Mouse (Mus musculus) forebrain, embryonic 13.5 days (tissue): ENCODE data around the gene Nr2e1. TPM values are rescaled to one million over a fixed set of nuclear protein-coding genes. Genes with fewer than 3 reads are reported as not detected.

ENCODE experiments used
- ATAC-seq: fragments of 200-750 bp; cut with Nextera tagmentation; 2 replicates; pipeline ENCODE4 v1.8.0; 2017
- H3K27ac ChIP-seq: fragments of 300-500 bp; sonication (generic); 2 replicates; pipeline ENCODE4 v1.5.1; 2015; ENCODE audit warnings: inconsistent platforms, mild to moderate bottlenecking, moderate library complexity
- H3K27me3 ChIP-seq: fragments of 300-500 bp; sonication (generic); 2 replicates; pipeline ENCODE4 v1.6.1; 2015; ENCODE audit warnings: mild to moderate bottlenecking, inconsistent platforms
- H3K36me3 ChIP-seq: fragments of 300-500 bp; sonication (generic); 2 replicates; pipeline ENCODE4 v1.6.1; 2015; ENCODE audit warnings: mild to moderate bottlenecking, inconsistent platforms; ENCODE audit not compliant: poor library complexity, severe bottlenecking
- H3K4me1 ChIP-seq: fragments of 300-500 bp; sonication (generic); 2 replicates; pipeline ENCODE4 v1.6.1; 2015; ENCODE audit warnings: inconsistent platforms
- H3K4me2 ChIP-seq: fragments of 300-500 bp; sonication (generic); 2 replicates; pipeline ENCODE4 v1.6.1; 2015; ENCODE audit warnings: inconsistent platforms, mild to moderate bottlenecking, moderate library complexity
- H3K4me3 ChIP-seq: fragments of 300-500 bp; sonication (generic); 2 replicates; pipeline ENCODE4 v1.5.1; 2015; ENCODE audit warnings: mild to moderate bottlenecking, inconsistent platforms
- H3K9ac ChIP-seq: fragments of 300-500 bp; sonication (generic); 2 replicates; pipeline ENCODE4 v1.6.1; 2015; ENCODE audit warnings: mild to moderate bottlenecking, inconsistent platforms
- H3K9me3 ChIP-seq: fragments of 300-500 bp; sonication (generic); replicated peaks from 2 replicates; pipeline ENCODE4 v1.6.1; 2016; ENCODE audit warnings: inconsistent platforms
- WGBS: fragments of 180-500 bp; shearing (Covaris S2); methylation state at CpG from one replicate; pipeline ENCODE4 v1.1.7; 2015; 5-methylcytosine and 5-hydroxymethylcytosine counted together
- polyA plus RNA-seq: library from polyadenylated mRNA; unstranded; fragments of >200 nt; fragmentation: Nextera tagmentation; extraction: Ambion mirVana; gene quantifications from 2 replicates; pipeline ENCODE4 v1.2.1, GENCODE M21; 2015

Nr2e1 gene
- polyA plus RNA-seq, 1 experiment from 2014 or later, result 71.0 TPM

DNA sequence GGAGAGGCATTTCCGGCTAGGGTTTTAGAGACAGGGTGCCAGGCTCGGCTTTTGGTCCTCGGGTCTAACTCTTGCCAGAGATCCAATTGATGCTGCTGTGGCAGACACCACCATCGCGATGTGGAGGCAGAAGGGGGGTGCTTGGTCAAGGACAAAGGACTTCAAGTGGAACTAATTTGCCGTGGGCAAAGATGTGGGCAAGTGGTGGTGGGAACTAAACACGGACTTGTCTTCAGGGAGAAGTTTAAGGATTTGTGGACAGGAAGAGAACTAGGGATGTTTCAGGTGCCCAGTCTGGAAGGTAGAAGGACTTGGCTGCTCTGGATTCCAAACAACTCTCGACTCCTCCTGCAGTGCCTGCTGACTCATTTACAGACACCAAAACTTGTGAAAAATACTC lies 1.7 kb upstream of the Nr2e1 start:
- WGBS, result 2% methylated on average over 8 of the region's 8 CpGs
- H3K4me1 ChIP-seq, result peaks cover 83% of the 10 kb centered on the region
- H3K4me3 ChIP-seq, result peak overlapping the region; percentile 81
- H3K9ac ChIP-seq, result peak overlapping the region; percentile 98
- ATAC-seq, result no peak
- peak overlapping the region; percentile 89 for H3K4me2 ChIP-seq
- peaks cover 9% of the 10 kb centered on the region for H3K27me3 ChIP-seq
- H3K27ac ChIP-seq, result peak overlapping the region; percentile 96
- H3K9me3 ChIP-seq, result no peaks in the 10 kb centered on the region
- H3K36me3 ChIP-seq, result no peaks in the 10 kb centered on the region; the same call in 1 of the 2 replicates

DNA sequence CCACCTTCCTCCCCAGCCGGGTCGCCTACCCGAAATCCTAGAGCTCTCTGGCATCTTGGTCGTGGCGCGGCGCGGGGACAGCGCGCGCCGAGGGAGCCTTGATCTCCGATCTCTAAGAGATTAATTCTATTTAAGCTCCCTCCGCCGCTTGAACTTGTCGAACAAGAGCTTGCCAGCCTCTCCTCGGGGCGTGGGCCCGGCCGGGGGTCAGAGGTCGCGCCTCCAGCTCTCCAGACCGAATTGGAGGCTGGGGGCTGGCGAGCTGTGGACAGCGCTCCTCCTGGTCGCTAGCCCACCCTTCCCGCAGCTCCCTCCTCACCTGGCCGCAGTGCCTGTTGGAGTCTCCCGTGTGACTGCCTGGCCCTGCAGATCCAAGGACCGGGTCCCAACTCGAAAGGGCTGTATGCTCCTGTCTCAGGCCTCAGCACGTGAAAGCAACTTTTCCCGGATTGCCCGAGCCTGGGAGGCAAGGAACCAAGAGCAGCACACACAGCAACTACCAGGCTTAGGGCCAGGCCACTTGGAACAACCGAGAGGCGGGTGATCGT lies 1.1 kb upstream of the Nr2e1 start:
- peak overlapping the region; percentile 96 for H3K27ac ChIP-seq

DNA sequence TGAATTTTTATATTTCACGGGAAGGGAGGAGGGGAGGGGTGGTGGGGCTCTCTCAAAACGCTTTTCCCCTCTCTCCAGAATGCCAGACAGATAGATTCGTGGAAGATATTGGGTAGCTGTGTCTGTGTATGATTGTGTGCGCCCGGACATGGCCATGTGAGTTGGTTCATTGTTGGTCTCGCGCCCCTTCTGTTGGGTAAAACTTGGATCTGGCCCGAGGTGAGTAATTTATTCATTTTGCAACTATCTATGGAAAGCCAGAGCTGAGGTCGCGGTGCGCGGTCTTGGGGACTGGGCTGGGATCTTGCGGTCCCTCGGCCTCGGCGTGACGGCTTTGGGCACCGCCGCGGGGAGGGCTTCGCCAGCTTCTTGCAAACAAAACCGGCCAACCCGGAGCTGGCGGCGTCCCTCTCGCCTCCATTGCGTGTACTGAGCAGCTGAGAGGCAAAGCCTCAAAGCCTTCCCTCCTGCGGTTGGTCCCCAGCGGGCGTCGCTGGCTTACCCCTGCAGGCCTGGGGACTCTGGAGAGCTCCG lies 537 bp upstream of the Nr2e1 start:
- Histone ChIP-seq H3K9ac (peak overlapping the region; percentile 98), H3K4me2 (peak overlapping the region; percentile 89), H3K27me3 (peaks cover 7% of the 10 kb centered on the region), H3K9me3 (no peaks in the 10 kb centered on the region), H3K36me3 (no peaks in the 10 kb centered on the region; the same call in 1 of the 2 replicates), H3K4me1 (peaks cover 83% of the 10 kb centered on the region), H3K27ac (peak overlapping the region; percentile 96), H3K4me3 (peak overlapping the region; percentile 81)
- WGBS, result under 1% methylated on average over 32 of the region's 32 CpGs
- ATAC-seq, result peak; percentile 42

More for the DNA sequence above, 1.1 kb upstream of the Nr2e1 start:
- under 1% methylated on average over 37 of the region's 37 CpGs for WGBS
- no peak for ATAC-seq
- Histone ChIP-seq H3K27me3 (peaks cover 7% of the 10 kb centered on the region), H3K4me3 (peak overlapping the region; percentile 81), H3K9me3 (no peaks in the 10 kb centered on the region), H3K36me3 (no peaks in the 10 kb centered on the region; the same call in 1 of the 2 replicates), H3K4me1 (peaks cover 83% of the 10 kb centered on the region), H3K4me2 (peak overlapping the region; percentile 89), H3K9ac (peak overlapping the region; percentile 98)

DNA sequence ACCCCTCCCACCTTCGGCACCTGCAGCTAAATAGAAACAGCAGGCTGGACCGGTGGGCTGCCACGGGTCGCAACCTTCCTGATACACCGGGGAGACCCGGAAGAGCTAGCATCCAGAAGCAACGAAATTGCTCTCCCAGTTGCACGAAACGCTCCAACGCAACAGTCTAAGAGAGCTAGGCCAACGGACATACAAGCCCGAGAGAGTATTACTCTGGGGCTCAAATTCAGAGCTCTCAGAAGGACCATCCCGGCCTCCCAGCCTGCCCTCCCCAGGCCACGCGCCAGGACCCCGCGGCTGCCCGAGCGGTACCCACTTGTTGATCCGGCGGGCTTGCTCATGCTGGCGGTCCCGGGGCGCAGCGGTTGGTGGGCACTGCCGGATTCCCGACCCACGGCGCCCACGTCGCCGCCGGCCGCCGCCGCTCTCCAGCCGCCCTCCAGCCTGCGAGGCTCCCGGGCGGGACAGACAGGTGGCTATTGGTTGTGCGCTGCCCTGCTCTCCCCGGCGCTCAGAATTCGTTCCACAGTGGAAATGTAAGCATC lies 794 bp downstream of the Nr2e1 start:
- no peak for ATAC-seq
- Histone ChIP-seq H3K27me3 (peaks cover 7% of the 10 kb centered on the region), H3K4me2 (peak overlapping the region; percentile 89), H3K9me3 (no peaks in the 10 kb centered on the region), H3K4me1 (peaks cover 84% of the 10 kb centered on the region), H3K27ac (peak overlapping the region; percentile 96), H3K4me3 (peak overlapping the region; percentile 81), H3K36me3 (peaks cover 3% of the 10 kb centered on the region; the same call in 1 of the 2 replicates), H3K9ac (peak overlapping the region; percentile 98)
- under 1% methylated on average over 42 of the region's 44 CpGs for WGBS

DNA sequence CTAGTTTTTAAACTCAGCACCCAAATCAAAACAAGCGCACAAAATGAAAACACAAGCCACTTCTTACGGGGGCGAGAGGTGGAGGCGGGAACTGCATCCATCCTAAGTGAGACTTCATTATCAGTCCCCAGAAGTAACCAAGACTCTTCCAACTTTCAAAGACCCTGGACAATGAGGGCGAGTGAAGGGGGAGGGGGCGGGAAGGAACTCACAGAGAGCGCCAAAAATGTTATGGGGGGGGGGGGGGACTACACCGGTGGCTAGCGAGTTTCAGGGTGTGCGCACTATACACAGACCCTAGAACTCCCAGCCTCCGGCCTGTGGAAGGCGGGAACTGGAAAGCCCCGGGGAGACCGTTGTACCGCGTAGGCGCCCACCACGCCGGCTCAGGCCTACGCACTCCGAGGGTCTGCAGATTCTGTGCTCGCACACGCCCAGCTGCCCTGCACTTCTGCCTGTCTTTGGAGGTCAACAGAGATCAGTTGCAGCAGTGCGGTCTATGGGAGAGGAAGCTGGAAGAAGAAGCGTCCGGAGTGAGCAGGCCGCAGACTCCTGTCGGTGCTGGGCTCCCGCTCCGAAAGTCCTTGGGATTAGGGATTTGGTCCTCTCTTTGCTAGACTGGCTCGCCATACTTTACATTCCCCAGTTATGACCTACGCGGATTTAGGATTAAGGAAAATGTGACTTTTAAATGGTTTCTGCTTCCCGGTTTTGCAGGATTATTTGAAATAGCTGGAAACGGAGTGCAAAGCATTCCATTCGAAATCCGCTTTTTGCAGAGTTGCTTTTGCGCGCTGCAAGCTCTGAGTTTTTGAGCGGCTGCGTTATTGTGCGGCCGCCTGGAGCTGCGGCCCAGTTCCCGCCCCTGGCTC lies 1.5 kb downstream of the Nr2e1 start:
- peaks cover 86% of the 10 kb centered on the region for H3K4me1 ChIP-seq
- H3K9ac ChIP-seq, result peak overlapping the region; percentile 98
- H3K4me2 ChIP-seq, result peak overlapping the region; percentile 89
- under 1% methylated on average over 45 of the region's 45 CpGs for WGBS
- H3K27ac ChIP-seq, result peak overlapping the region; percentile 96
- peaks cover 4% of the 10 kb centered on the region for H3K27me3 ChIP-seq
- peak overlapping the region; percentile 81 for H3K4me3 ChIP-seq
- H3K9me3 ChIP-seq, result no peaks in the 10 kb centered on the region
- ATAC-seq, result no peak
- peaks cover 8% of the 10 kb centered on the region for H3K36me3 ChIP-seq

DNA sequence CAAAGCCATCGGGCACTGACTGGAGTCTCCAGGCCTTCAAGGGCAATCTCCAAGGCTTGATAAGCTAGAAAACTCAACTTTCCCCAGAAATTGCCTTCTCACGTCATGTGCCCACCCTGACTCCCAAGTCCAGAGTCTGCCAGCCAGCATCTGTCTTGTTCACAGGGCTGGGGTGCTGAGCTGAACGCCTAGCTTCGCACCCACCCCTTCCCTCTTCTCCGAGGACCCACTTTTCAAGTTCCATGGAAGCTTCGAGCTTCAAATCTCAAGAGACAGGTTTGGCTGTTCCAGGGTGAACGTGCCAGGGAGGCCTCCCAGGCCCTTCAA lies 2.5 kb downstream of the Nr2e1 start:
- Histone ChIP-seq H3K27me3 (no peaks in the 10 kb centered on the region; the same call in 1 of the 2 replicates), H3K27ac (peak overlapping the region; percentile 96), H3K36me3 (peaks cover 14% of the 10 kb centered on the region), H3K4me3 (peak overlapping the region; percentile 81), H3K4me2 (peak overlapping the region; percentile 89), H3K9me3 (no peaks in the 10 kb centered on the region), H3K9ac (peak overlapping the region; percentile 98), H3K4me1 (peaks cover 84% of the 10 kb centered on the region)
- ATAC-seq, result no peak
- WGBS, result 2% methylated on average over 7 of the region's 7 CpGs

DNA sequence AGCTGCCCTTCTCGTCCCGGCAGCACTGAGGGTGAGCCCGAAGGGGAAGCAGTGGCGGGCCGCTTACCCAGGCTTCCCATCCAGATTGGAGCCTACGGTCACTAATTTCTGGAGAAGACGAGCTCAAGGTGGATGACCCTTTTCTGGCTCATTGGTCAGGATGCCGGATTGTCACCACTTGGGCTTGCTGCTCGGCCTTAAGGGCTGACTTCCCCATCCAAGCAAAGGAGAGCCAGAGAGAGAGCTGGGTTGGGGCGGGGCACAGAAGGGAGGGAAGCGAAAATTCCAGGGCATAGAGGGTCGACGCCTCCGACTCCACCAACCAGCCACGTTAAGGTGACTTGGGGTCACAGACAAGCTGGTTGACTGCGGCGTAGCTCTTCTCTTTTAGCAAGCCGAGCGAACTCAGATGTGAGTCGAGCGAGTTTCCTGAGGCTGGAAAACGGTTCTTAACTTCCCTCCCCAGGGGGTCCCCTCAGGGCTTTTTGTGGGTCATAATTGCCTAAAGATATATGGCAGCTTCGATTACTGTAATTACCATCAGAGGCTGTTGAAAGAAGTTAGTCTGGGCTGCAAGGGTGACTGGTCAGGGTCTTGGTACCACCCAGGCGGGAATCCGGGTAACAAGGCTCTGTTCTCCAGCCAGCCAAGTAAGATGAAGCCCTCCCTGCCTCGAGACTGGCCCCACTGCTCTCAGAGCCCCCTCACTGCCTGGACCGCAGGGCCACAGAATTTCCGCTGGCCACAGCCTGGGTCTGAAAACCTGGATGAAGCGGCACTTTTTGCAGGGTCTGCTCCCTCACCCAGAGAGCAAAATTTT lies 3.1 kb downstream of the Nr2e1 start:
- H3K27ac ChIP-seq, result peak overlapping the region; percentile 96

DNA sequence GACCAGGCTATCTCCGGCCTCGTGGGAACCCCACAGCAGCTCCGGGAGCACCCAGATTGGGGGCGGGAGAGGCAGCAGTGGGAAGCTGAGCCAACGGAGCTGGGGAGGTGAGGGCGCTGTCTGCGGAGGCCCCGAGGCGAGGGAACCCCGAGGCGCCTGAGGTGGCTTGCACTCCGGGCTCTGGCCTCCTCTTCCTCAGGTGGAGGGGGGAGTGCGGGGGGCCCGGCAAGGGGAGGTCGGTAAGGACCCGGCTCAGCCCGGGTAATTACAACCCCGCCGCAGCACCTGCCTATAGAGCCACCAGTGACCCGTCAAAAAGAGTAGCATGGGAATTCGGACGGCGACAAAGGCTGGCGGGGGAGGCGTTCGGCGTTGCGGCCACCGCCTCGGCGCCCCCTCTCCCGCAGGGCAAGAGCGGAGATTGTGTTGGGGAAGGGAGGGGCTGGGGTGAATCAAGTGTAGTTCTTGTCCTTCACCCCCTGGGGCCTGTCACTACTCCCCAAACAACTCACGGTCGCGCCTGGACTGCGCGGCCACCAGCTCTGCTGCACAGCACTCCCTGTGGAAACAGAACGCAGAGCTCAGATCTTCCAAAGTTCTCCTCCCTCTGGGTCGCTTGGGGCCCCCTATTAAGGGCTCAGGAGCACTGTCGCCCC lies 3.8 kb downstream of the Nr2e1 start:
- Histone ChIP-seq H3K27me3 (no peaks in the 10 kb centered on the region; the same call in 1 of the 2 replicates), H3K4me3 (peak overlapping the region; percentile 81), H3K36me3 (peaks cover 18% of the 10 kb centered on the region), H3K9me3 (no peaks in the 10 kb centered on the region), H3K27ac (peak overlapping the region; percentile 96), H3K4me1 (peaks cover 84% of the 10 kb centered on the region), H3K4me2 (peak overlapping the region; percentile 89), H3K9ac (peak overlapping the region; percentile 98)
- ATAC-seq, result peak; percentile 11
- under 1% methylated on average over 40 of the region's 41 CpGs for WGBS

More for the DNA sequence above, 3.1 kb downstream of the Nr2e1 start:
- Histone ChIP-seq H3K4me1 (peaks cover 84% of the 10 kb centered on the region), H3K27me3 (no peaks in the 10 kb centered on the region; the same call in 1 of the 2 replicates), H3K4me2 (peak overlapping the region; percentile 89), H3K4me3 (peak overlapping the region; percentile 81), H3K9me3 (no peaks in the 10 kb centered on the region), H3K9ac (peak overlapping the region; percentile 98), H3K36me3 (peaks cover 17% of the 10 kb centered on the region)
- WGBS, result 1% methylated on average over 29 of the region's 29 CpGs
- ATAC-seq, result no peak

DNA sequence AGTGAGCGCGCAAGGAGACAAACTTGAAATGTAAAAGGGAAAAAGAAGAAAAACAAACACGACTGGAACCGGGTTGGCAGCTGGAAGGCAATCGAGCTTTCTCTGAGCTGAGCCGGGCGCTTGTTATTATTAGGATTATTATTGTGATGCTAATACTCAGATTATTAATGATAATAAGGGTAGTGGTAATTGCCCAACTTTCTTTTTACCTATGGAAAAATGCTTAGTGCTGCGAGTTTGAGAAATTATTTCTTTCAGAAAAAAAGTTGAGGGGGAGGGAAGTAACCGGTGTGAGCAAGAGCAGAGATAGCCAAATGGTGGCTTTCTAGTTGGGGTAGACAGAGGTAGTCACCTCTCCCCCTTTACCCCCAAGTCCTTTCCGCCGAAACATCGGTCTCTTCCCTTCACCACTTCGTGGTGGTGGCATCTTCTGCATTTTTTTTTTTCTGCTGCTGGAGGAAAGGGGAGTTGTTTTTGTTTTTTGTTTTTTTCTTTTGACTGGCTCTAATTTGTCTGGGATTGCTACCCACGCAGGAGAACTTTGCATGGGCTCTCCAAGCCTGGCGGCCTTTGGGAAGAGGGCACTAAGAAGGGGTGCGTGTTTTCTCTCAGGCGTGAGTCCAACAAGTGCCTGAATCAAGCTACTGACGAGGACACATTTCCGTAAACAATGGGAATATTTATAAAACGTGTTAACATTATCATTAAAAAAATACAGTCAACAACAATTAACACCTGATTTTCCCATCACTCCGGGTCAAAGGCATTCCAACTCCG lies 4.5 kb downstream of the Nr2e1 start:
- peaks cover 86% of the 10 kb centered on the region for H3K4me1 ChIP-seq
- H3K27me3 ChIP-seq, result peaks cover 2% of the 10 kb centered on the region
- H3K27ac ChIP-seq, result peak overlapping the region; percentile 96
- no peaks in the 10 kb centered on the region for H3K9me3 ChIP-seq
- H3K36me3 ChIP-seq, result peaks cover 18% of the 10 kb centered on the region
- no peak; the same call in 1 of the 2 replicates for ATAC-seq
- peak overlapping the region; percentile 98 for H3K9ac ChIP-seq
- peak overlapping the region; percentile 81 for H3K4me3 ChIP-seq
- 1% methylated on average over 22 of the region's 22 CpGs for WGBS
- H3K4me2 ChIP-seq, result peak overlapping the region; percentile 89

DNA sequence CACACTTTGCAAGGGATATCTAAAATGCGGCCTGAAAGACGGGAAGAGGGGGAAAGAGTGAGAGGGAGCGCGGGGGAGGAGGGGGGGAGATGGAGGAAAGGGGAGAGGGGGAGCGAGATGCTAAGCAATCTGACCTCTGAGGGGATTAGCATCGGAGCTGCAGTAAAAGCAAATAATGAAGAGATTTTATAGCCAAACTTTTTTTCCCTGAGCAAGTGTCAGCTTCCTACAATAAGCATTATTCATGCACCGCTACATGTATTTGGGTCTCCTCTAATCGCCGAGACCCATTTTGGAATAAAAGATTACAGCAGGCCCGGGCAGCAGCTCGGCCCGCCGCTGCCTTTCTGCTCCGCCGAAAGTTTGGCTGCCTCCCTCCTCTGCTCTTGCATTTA lies 5.2 kb downstream of the Nr2e1 start:
- H3K4me2 ChIP-seq, result peak overlapping the region; percentile 89

More for the DNA sequence above, 5.2 kb downstream of the Nr2e1 start:
- peak overlapping the region; percentile 81 for H3K4me3 ChIP-seq
- WGBS, result under 1% methylated on average over 15 of the region's 15 CpGs
- H3K27me3 ChIP-seq, result peaks cover 4% of the 10 kb centered on the region
- H3K9ac ChIP-seq, result peak overlapping the region; percentile 53
- peaks cover 92% of the 10 kb centered on the region for H3K4me1 ChIP-seq
- peaks cover 21% of the 10 kb centered on the region for H3K36me3 ChIP-seq
- H3K9me3 ChIP-seq, result no peaks in the 10 kb centered on the region
- peak overlapping the region; percentile 96 for H3K27ac ChIP-seq
- peak; percentile 57 for ATAC-seq
